Mouse (Mus musculus) gastrocnemius, postnatal 25 days (tissue): ENCODE results near the gene Grid2ip. TPM values are rescaled to one million over a fixed set of nuclear protein-coding genes. Genes with fewer than 3 reads are reported as not detected.
A peak's percentile ranks its signal among the peaks of the same experiment; 100 is the strongest.

ENCODE experiments used
- DNase-seq: peaks from one replicate; pipeline ENCODE4 v3.0.0; 2022
- long read RNA-seq, 2 experiments: library from polyadenylated mRNA; stranded (forward); transcript quantifications; one replicate each; pipeline ENCODE4 v2.0.0; 2021
- total RNA-seq, 2 experiments: library from RNA; stranded (reverse); gene quantifications; 1 replicate in 1 of 2; 2 replicates in 1 of 2; pipeline ENCODE4 v1.2.3; 2021

Gene Grid2ip
- total RNA-seq, result not detected
- long read RNA-seq, experiment 1, result 0 reads
- long read RNA-seq, experiment 2, result 0 reads

DNA sequence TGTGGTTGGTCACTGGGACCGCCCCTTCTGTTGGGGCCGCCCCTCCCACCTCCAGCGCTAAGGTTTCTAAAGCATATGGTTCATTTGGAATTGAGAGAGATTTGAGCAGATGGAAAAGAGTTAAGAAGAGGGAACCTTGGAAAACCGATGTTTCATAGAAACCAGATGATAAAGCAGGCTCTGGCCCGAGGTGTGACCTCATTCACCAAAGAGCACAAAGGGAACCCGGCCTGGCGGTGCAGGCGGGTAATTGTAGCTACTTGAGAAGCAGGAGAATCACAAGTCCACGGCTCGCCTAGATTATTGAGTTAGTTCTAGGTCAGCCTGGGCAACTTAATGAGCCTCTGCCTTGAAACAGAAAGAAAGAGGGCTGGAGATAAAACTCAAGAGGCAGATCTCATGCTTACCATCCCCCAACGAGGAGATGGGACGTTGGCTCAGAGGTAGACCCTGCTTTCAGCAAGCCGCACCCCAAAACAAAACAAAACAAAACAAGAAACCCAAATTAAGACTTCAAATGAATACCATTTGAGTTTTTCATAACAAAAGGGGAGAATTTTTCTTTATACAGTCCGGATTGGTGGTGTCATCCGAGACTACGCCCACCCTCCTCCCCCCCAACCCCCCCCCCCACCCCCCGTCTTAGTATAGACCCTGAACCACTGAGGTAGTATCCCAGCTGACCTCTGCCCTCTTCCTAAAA is at the start of gene Grid2ip:
Gene Grid2ip (plus strand): TSS at position 653 of the 703 bp plus-strand sequence.
- no peak for DNase-seq

- no peak for DNase-seq
These were observed 48.3 kb upstream of the Grid2ip start for GRCm38 (mm10) chr5:143308825-143309224.

GRCm38 (mm10) chr5:143309916-143310315 is 47.2 kb upstream of the Grid2ip start:
- DNase-seq, result no peak

DNA sequence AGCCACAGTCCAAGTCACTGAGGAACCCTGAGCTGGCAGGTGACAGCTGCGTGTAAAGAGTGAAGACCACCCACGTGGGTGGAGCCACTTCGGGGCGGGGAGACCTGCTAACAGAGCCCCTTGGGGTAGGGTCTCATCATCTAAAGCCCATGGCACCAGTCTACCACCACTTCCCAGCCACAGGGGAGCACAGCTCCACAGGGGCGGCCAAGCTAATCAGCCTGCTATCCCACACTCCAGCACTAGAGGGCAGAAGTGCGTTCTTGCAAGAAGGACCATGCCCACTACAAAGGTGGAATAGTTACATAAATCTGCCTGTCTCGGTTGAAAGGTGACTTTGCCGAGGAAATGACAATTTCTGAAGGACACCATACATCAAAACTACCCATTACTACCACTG is 45.3 kb upstream of the Grid2ip start:
- peak; percentile 28 for DNase-seq

GRCm38 (mm10) chr5:143314183-143314729 is 42.9 kb upstream of the Grid2ip start:
- DNase-seq, result no peak

GRCm38 (mm10) chr5:143314730-143315513 is 42.2 kb upstream of the Grid2ip start, which contains the start of gene E130309D02Rik:
Gene E130309D02Rik, minus strand, starts transcription at chr5:143315360.
- peak; percentile 85 for DNase-seq

DNA sequence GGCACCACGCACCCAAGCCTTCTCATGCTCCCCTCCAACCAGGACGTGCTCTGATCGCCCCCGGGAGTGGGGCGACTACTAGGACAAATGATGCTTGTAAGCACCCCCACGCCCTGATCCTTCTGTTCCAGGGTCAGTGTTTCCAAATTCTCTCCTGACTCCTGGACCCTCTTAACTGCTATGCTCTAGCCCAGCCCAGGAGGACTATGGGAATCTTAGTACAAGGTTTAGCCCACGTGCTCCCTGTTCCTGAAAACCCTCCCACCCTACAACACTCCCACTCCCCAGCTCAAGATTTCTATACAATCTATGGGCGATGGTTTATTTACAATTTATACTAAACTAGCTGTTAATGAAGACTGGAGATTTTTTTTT is 41.6 kb upstream of the Grid2ip start:
- no peak for DNase-seq

DNA sequence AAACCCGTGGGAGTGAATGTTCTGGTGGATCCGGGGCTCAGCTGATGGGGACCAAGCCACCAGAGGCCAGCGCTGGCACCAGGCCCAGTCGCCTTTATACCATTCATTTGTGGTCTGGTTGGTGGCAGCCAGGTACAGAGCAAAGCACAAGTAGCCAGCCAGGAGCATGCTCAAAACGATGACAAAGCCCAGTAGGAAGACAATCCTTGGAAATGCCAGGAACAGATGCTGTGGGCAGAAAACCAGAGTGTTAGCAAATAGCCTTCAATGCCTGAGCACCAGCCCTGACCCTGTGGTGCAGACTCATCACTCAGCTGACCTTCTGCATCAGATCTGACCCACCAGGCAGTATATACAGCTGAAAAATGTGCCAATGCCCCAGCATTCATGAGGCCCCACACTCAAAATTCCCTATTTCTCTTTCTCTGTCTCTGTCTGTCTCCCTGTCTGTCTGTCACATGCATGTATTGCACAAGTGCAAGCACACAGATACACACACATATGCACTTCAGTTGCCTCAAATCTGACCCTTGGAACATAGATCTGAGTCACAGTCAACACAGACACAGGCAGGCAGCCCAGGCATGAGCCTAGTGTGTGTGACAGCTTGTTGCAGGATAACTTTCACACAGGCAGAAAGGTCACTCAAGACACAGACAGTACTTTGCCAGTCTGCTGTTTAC is 40.4 kb upstream of the Grid2ip start:
- no peak for DNase-seq

- no peak for DNase-seq
These were observed 39.9 kb upstream of the Grid2ip start for GRCm38 (mm10) chr5:143317288-143317610.

GRCm38 (mm10) chr5:143328690-143329495 is 28.2 kb upstream of the Grid2ip start, which contains the start of gene Zdhhc4:
Gene Zdhhc4, minus strand, starts transcription at chr5:143329256.
- DNase-seq, result peak; percentile 86

DNA sequence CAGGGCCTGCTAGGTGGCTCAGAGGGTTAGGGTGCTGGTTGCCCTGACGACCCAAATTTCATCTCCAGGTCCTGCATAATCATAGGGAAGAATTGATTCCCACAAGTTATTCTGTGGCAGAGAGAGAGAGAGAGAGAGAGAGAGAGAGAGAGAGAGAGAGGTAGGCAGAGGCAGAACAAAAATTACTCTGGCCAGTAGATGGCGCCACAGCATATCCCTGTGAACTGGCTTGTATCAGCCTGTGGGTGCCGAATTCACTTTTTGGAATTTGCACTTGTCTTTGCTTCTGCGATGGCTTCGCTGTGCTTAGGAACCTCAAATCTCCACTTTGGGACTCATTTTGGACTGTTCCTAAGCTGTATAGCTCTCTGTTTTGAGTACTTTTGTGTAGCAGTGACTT is 23.3 kb upstream of the Grid2ip start:
- DNase-seq, result no peak

DNA sequence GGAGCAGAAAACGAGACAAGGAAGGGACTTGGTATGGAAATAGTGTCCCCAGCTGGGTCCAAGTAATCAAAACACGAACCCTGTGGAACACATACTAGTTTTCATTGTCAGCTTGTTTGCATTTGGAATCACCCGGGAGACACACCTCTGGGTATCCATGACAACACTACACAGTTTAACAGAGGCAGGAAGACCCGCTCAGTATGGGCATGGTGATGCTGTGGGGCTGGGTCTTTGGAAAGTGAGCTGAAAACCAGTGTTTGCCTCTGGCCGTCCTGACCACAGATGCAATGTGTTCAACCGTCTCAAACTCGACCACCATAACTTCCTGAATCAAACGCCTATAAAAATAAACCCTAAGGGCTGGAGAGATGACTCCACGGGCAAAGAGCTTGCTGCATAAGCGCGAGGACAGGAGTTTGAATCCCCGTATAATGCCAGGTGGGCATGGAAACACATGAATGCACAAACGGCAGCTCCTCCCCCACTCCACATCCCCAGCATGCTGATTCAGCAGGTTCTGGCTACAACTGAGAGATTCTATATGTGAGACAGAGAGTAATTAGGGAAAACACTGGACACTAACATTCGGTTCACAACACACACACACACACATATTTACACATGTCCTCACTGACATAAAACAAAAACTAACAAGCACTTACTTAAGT is 22.6 kb upstream of the Grid2ip start:
- DNase-seq, result no peak

- no peak for DNase-seq
These were observed 22.1 kb upstream of the Grid2ip start for GRCm38 (mm10) chr5:143335089-143335460.

DNA sequence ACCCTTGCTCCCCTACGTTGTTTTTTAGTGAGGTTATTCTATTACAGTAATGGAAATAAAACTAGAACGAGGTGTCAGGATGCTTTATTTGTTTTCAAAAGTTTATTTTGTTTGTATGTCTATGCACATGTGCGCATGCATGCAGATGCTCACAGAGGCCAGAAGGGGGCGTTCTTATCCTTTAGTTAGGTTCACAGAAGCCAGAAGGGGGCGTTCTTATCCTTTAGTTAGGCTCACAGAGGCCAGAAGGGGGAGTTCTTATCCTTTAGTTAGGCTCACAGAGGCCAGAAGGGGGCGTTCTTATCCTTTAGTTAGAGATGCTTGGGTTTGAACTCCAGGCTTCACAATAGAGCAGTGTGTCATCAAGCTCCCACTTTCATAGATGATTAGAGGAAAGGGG is 20.6 kb upstream of the Grid2ip start:
- no peak for DNase-seq

GRCm38 (mm10) chr5:143339603-143340002 is 17.5 kb upstream of the Grid2ip start:
- DNase-seq, result no peak

- DNase-seq, result no peak
These were observed 10.8 kb upstream of the Grid2ip start for GRCm38 (mm10) chr5:143346367-143346766.

DNA sequence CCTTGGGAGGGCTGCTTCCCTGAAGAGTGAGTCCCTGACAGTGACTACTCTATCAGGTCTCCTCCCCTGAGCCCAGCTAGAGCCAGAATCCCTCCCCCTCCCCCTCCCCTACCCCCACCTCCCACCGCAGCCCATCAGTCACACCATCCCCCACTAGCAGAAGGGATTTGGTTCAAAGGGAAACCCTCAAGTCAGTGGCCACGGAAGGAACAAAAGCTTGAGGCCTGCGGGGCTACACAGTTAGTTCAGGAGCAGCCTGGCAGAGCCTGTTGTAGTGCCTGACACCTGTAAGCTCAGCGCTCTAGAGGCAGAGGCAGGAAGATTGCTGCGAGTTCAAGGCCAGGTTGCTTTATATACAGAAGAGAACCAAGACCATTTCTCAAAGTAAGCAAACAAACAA is 1.1 kb upstream of the Grid2ip start:
- DNase-seq, result no peak

DNA sequence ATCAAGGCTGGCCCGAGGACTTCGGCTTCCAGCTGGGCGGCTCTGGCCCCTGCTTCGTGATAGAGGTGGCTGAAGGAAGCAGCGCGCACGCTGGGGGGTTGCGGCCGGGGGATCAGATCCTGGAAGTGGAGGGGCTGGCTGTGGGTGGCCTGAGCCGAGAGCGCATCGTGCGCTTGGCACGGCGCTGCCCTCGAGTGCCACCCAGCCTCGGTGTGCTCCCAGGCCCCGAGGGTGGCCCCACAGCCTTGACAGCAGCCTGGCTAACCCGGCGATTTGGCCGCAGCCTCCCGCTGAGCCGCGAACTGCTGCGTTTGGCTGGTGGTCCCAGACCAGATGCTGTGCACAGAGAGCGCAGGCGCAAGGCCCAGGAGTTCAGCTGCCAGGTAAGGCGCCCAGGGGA is 426 bp downstream of the Grid2ip start:
- no peak for DNase-seq

DNA sequence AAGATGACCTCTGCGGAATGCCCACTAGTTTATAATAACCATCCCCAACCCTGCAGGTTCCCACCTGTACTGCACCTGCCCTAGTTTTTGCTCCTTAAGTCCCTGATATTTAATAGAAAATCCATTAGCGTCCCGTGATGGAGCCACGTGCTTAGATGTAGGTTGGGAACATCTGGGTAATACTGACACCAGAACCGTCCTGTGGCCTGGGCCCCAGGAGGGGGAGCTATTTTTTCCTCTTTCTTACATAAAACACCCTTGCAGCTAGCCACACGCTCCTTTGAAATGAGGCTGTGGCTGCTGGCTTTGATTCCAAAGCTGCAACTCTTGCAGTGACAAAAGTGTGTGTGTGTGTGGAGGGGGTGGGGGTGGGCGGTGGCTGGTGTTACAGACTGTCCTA is 2.1 kb downstream of the Grid2ip start:
- no peak for DNase-seq

GRCm38 (mm10) chr5:143360000-143360399 is 2.9 kb downstream of the Grid2ip start:
- no peak for DNase-seq

- DNase-seq, result no peak
These were observed 4.3 kb downstream of the Grid2ip start for GRCm38 (mm10) chr5:143361428-143361827.
